Mouse (Mus musculus): ENCODE measurements around the gene Tgfb1.
"Not testable (repeated sequence)": the region's sequence is repeated elsewhere in the genome, so short reads cannot be mapped to it uniquely, and the experiment has no call there.

Gene Tgfb1

GRCm38 (mm10) chr7:25706578-25707170, 19.9 kb downstream of the Tgfb1 start:
- no peak for DNase-seq

GRCm38 (mm10) chr7:25707581-25708292, 20.9 kb downstream of the Tgfb1 start:
- peak; percentile 77 for DNase-seq

- DNase-seq = peak; percentile 51
Observed at GRCm38 (mm10) chr7:25709961-25710360, 23.2 kb downstream of the Tgfb1 start.

GRCm38 (mm10) chr7:25710519-25711130, 23.8 kb downstream of the Tgfb1 start:
- DNase-seq = peak; percentile 54

- DNase-seq = no peak
Observed at GRCm38 (mm10) chr7:25711165-25711564, 24.4 kb downstream of the Tgfb1 start.

- DNase-seq = no peak
Observed at GRCm38 (mm10) chr7:25711731-25712197, 25.0 kb downstream of the Tgfb1 start.

GRCm38 (mm10) chr7:25712801-25713200, 26.0 kb downstream of the Tgfb1 start:
- no peak for DNase-seq

- no peak for DNase-seq
Observed at GRCm38 (mm10) chr7:25714581-25714980, 27.8 kb downstream of the Tgfb1 start.

- DNase-seq = no peak
Observed at GRCm38 (mm10) chr7:25715731-25716271, 29.0 kb downstream of the Tgfb1 start.

- DNase-seq = no peak
Observed at GRCm38 (mm10) chr7:25717478-25717877, 30.7 kb downstream of the Tgfb1 start.

GRCm38 (mm10) chr7:25718788-25719417, 32.1 kb downstream of the Tgfb1 start, which contains the start of gene Ccdc97:
Ccdc97 (minus strand) TSS chr7:25719088.
- DNase-seq = peak; percentile 95

GRCm38 (mm10) chr7:25719761-25720610, 33.2 kb downstream of the Tgfb1 start:
- peak; percentile 88 for DNase-seq

- DNase-seq = no peak
Observed at GRCm38 (mm10) chr7:25720760-25721159, 34.0 kb downstream of the Tgfb1 start.

GRCm38 (mm10) chr7:25721776-25722175, 35.0 kb downstream of the Tgfb1 start:
- DNase-seq = not testable (repeated sequence)

- no peak for DNase-seq
Observed at GRCm38 (mm10) chr7:25725886-25726285, 39.1 kb downstream of the Tgfb1 start.

GRCm38 (mm10) chr7:25727800-25728199, 41.0 kb downstream of the Tgfb1 start:
- DNase-seq = no peak

GRCm38 (mm10) chr7:25729396-25729795, 42.6 kb downstream of the Tgfb1 start:
- DNase-seq = no peak

- no peak for DNase-seq
Observed at GRCm38 (mm10) chr7:25729862-25730261, 43.1 kb downstream of the Tgfb1 start.

- DNase-seq = no peak
Observed at GRCm38 (mm10) chr7:25731294-25732055, 44.7 kb downstream of the Tgfb1 start.

GRCm38 (mm10) chr7:25734991-25735390, 48.2 kb downstream of the Tgfb1 start:
- DNase-seq = no peak

GRCm38 (mm10) chr7:25736920-25737319, 50.1 kb downstream of the Tgfb1 start:
- DNase-seq = no peak

Measured in kidney, postnatal 10 days (tissue).